Mouse (Mus musculus) myocyte (in vitro differentiated cells): ENCODE data around the gene Mapk8ip1. TPM values are rescaled to one million over a fixed set of nuclear protein-coding genes. Genes with fewer than 3 reads are reported as not detected.

ENCODE experiments used
- H3K27me3 ChIP-seq: one replicate; pipeline ENCODE4 v1.6.1; 2011; ENCODE audit not compliant: control insufficient read depth, insufficient read depth, insufficient read length
- H3K36me3 ChIP-seq: one replicate; pipeline ENCODE4 v1.6.1; 2011; ENCODE audit not compliant: control insufficient read depth, insufficient read depth
- H3K4me2 ChIP-seq: one replicate; pipeline ENCODE4 v1.6.1; 2011; ENCODE audit warnings: low read depth, control low read depth
- H3K4me3 ChIP-seq: one replicate; pipeline ENCODE4 v1.5.1; 2011; ENCODE audit warnings: mild to moderate bottlenecking, control low read depth, moderate library complexity
- H3K79me2 ChIP-seq: one replicate; pipeline ENCODE4 v1.6.1; 2011; ENCODE audit not compliant: control insufficient read depth, insufficient read depth
- H3ac ChIP-seq: one replicate; pipeline ENCODE4 v1.6.1; 2011; ENCODE audit not compliant: control insufficient read depth, insufficient read length
- CEBPB ChIP-seq: IDR thresholded peaks from 2 replicates; pipeline ENCODE4 v1.6.1; 2011; ENCODE audit warnings: mild to moderate bottlenecking, moderate library complexity; ENCODE audit not compliant: poor library complexity, insufficient read depth, severe bottlenecking
- E2F4 ChIP-seq: IDR thresholded peaks from one replicate; pipeline ENCODE4 v1.6.1; 2011; ENCODE audit warnings: mild to moderate bottlenecking, control low read depth, moderate library complexity; ENCODE audit not compliant: insufficient read depth
- MAX ChIP-seq: IDR thresholded peaks from one replicate; pipeline ENCODE4 v1.6.1; 2011; ENCODE audit warnings: low read depth, mild to moderate bottlenecking, control low read depth
- MYOD1 ChIP-seq, 3 experiments: IDR thresholded peaks; one replicate each; pipeline ENCODE4 v1.6.1; 2011; ENCODE audit warnings: control low read depth in 2 of 3, low read depth in 2 of 3, mild to moderate bottlenecking in 2 of 3, moderate library complexity in 1 of 3; ENCODE audit not compliant: insufficient read length in 2 of 3, control insufficient read depth in 1 of 3
- MYOG ChIP-seq, 3 experiments: IDR thresholded peaks; one replicate each; pipeline ENCODE4 v1.6.1; 2011; ENCODE audit warnings: control low read depth in 2 of 3, low read depth in 2 of 3, mild to moderate bottlenecking in 2 of 3; ENCODE audit not compliant: insufficient read length in 2 of 3, control insufficient read depth in 1 of 3, insufficient read depth in 1 of 3
- POLR2A ChIP-seq: IDR thresholded peaks from one replicate; pipeline ENCODE4 v1.6.1; 2011; ENCODE audit warnings: low read depth, mild to moderate bottlenecking, control low read depth, moderate library complexity; ENCODE audit not compliant: insufficient read length
- POLR2AphosphoS2 ChIP-seq: IDR thresholded peaks from one replicate; pipeline ENCODE4 v1.6.1; 2011; ENCODE audit warnings: low read depth, control low read depth; ENCODE audit not compliant: insufficient read length
- REST ChIP-seq: IDR thresholded peaks from one replicate; pipeline ENCODE4 v1.6.1; 2011; ENCODE audit warnings: mild to moderate bottlenecking, control low read depth, moderate library complexity; ENCODE audit not compliant: insufficient read depth, insufficient read length
- SRF ChIP-seq: IDR thresholded peaks from one replicate; pipeline ENCODE4 v1.6.1; 2011; ENCODE audit warnings: low read depth; ENCODE audit not compliant: control insufficient read depth, insufficient read length
- TCF12 ChIP-seq: IDR thresholded peaks from one replicate; pipeline ENCODE4 v1.6.1; 2011; ENCODE audit warnings: mild to moderate bottlenecking, control low read depth; ENCODE audit not compliant: poor library complexity, insufficient read depth, severe bottlenecking
- TCF3 ChIP-seq: IDR thresholded peaks from one replicate; pipeline ENCODE4 v1.6.1; 2011; ENCODE audit warnings: low read depth, control low read depth; ENCODE audit not compliant: insufficient read length
- USF1 ChIP-seq: IDR thresholded peaks from one replicate; pipeline ENCODE4 v1.6.1; 2011; ENCODE audit warnings: low read depth, mild to moderate bottlenecking, control low read depth, moderate library complexity
- polyA plus RNA-seq: library from polyadenylated mRNA; unstranded; fragments of >200 nt; fragmentation: generic; extraction: Trizol; gene quantifications from one replicate; pipeline ENCODE4 v1.2.1, GENCODE M21; 2012; ENCODE audit warnings: missing spikeins

The Mapk8ip1 gene
- polyA plus RNA-seq: 34.7 TPM

- TF ChIP-seq MYOD1 (IDR thresholded peaks at IDR 0.05; ENCODE audit: control insufficient read depth in 1 of 3, insufficient read length in 2 of 3, low read depth in 2 of 3) (no peak), REST (peak; percentile 67), TCF12 (no peak), POLR2A (no peak)
- peaks cover 29% of the 10 kb centered on the region for H3K27me3 ChIP-seq
- no peak within 1 kb of the TSS for H3K4me3 ChIP-seq
These were observed at the start of gene Mapk8ip1 for GRCm38 (mm10) chr2:92401091-92401561. Gene Mapk8ip1 (minus strand): TSS chr2:92401263.

DNA sequence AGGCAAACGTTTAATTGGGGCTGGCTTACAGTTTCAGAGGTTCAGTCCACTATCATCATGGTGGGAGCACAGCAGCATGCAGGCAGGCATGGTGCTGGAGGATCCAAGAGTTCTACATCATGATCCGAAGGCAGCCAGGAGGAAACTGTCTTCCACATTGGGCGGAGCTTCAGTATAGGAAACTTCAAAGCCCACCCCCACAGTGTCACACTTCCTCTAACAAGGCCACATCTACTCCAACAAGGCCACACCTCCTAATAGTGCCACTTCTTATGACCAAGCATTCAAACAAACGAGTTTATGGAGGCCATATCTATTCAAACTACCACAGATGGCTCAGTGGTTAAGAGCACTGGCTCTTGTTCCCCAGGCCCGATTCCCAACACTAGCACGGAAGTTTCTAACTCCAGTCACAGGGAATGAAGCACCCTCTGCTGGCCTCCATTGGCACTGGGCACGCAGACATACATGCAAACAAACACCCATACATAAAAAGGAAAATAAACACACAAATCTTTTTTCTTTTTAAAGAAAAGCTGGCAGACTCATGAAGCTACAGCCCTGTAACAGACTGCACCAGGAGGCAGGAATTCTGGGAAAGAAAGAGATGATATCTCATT lies 46.2 kb upstream of the Mapk8ip1 start:
- Histone ChIP-seq H3K79me2 (no peaks in the 10 kb centered on the region), H3K36me3 (no peaks in the 10 kb centered on the region), H3ac (no peak overlapping the region), H3K4me3 (no peak overlapping the region), H3K4me2 (no peak overlapping the region), H3K27me3 (no peaks in the 10 kb centered on the region)
- TF ChIP-seq POLR2A (no peak), CEBPB (no peak), POLR2AphosphoS2 (no peak), MYOD1 (IDR thresholded peaks at IDR 0.05; ENCODE audit: control insufficient read depth in 1 of 3, insufficient read length in 2 of 3, low read depth in 2 of 3) (no peak), SRF (no peak), MYOG (IDR thresholded peaks at IDR 0.05; ENCODE audit: control insufficient read depth in 1 of 3, insufficient read depth in 1 of 3, insufficient read length in 2 of 3, low read depth in 2 of 3) (no peak), MAX (no peak)

More at GRCm38 (mm10) chr2:92401091-92401561, at the start of gene Mapk8ip1:
- no peak within 1 kb of the TSS for H3K4me2 ChIP-seq
- H3ac ChIP-seq: no peak within 1 kb of the TSS
- H3K79me2 ChIP-seq: no peaks in the 10 kb centered on the region
- H3K36me3 ChIP-seq: peaks cover 3% of the 10 kb centered on the region

- no peaks in the 10 kb centered on the region for H3K27me3 ChIP-seq
- H3ac ChIP-seq: no peak overlapping the region
- H3K4me3 ChIP-seq: no peak overlapping the region
- no peak overlapping the region for H3K4me2 ChIP-seq
- H3K79me2 ChIP-seq: no peaks in the 10 kb centered on the region
- H3K36me3 ChIP-seq: no peaks in the 10 kb centered on the region
- TF ChIP-seq REST: no peak
These were observed 45.6 kb upstream of the Mapk8ip1 start for GRCm38 (mm10) chr2:92446656-92447055.

- no peak for TF ChIP-seq MAX
- no peak for TF ChIP-seq TCF12
- TF ChIP-seq POLR2A: no peak
- TF ChIP-seq MYOD1 (IDR thresholded peaks at IDR 0.05; ENCODE audit: control insufficient read depth in 1 of 3, insufficient read length in 2 of 3, low read depth in 2 of 3): no peak
- TF ChIP-seq E2F4: no peak
- TF ChIP-seq REST: no peak
- no peak for TF ChIP-seq CEBPB
- TF ChIP-seq USF1: no peak
- Histone ChIP-seq H3K36me3 (no peaks in the 10 kb centered on the region), H3K4me3 (no peak overlapping the region), H3K4me2 (no peak overlapping the region), H3K27me3 (no peaks in the 10 kb centered on the region), H3K79me2 (no peaks in the 10 kb centered on the region), H3ac (no peak overlapping the region)
These were observed 44.8 kb upstream of the Mapk8ip1 start for GRCm38 (mm10) chr2:92445890-92446289.

GRCm38 (mm10) chr2:92444376-92444775 lies 43.3 kb upstream of the Mapk8ip1 start:
- H3ac ChIP-seq: no peak overlapping the region
- H3K79me2 ChIP-seq: no peaks in the 10 kb centered on the region
- peaks cover 13% of the 10 kb centered on the region for H3K27me3 ChIP-seq
- no peak overlapping the region for H3K4me2 ChIP-seq
- TF ChIP-seq CEBPB: no peak
- no peak for TF ChIP-seq SRF
- TF ChIP-seq E2F4: no peak
- no peak for TF ChIP-seq TCF12
- TF ChIP-seq POLR2A: no peak
- TF ChIP-seq TCF3: no peak
- no peak for TF ChIP-seq POLR2AphosphoS2
- no peak for TF ChIP-seq MYOD1 (IDR thresholded peaks at IDR 0.05; ENCODE audit: control insufficient read depth in 1 of 3, insufficient read length in 2 of 3, low read depth in 2 of 3)
- TF ChIP-seq MYOG (IDR thresholded peaks at IDR 0.05; ENCODE audit: control insufficient read depth in 1 of 3, insufficient read depth in 1 of 3, insufficient read length in 2 of 3, low read depth in 2 of 3): no peak
- no peak for TF ChIP-seq REST
- no peak for TF ChIP-seq MAX
- TF ChIP-seq USF1: no peak
- no peak overlapping the region for H3K4me3 ChIP-seq
- no peaks in the 10 kb centered on the region for H3K36me3 ChIP-seq
